Mouse (Mus musculus) stomach, postnatal 0 days (tissue): ENCODE measurements at regions not wholly inside any gene's neighbourhood (a gene's known extent, or its start where the extent isn't known, plus 50 kb on each side); places are given as distances from the start of the nearest gene placed in this dataset.

Experiments used
- CTCF ChIP-seq: IDR thresholded peaks from 2 replicates; pipeline ENCODE4 v1.5.1; 2016; ENCODE audit warnings: antibody characterized with exemption, low read depth, mild to moderate bottlenecking, moderate library complexity
- EP300 ChIP-seq: optimal IDR thresholded peaks from 2 replicates; pipeline ENCODE3; 2016; ENCODE audit warnings: antibody characterized with exemption

DNA sequence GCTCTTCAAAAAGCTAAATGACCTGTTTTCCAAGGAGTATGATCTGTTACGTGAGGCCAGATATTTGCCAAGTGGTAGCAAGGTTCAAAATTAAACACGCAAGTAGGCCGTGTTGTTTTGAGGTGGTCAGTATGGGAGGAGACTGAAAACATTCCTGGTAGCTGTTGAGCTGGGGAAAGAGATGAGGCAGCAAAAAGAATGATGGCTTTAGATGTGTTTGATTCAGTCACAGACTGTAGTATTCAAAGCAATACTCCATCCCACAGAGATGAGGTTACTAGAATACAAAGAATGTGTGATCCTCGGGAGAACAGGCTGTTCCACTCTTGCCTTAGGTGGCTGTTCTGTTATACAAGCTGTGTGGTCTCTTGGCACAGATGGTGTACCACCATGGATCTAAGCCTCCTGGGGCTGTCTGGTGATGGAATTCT, 742.7 kb upstream of the Zeb2 start:
- TF ChIP-seq CTCF (no peak), EP300 (no peak)
